Mouse (Mus musculus) neutrophil, adult 83 days (primary cell): ENCODE results near the gene Cln6. TPM values are rescaled to one million over a fixed set of nuclear protein-coding genes. Genes with fewer than 3 reads are reported as not detected.

Experiments used
- total RNA-seq, 2 experiments: library from RNA; stranded (reverse); gene quantifications; one replicate each; pipeline ENCODE4 v1.2.4; 2023

The Cln6 gene
- total RNA-seq = 10 to 100 TPM; 22.8 to 24.4 TPM

GRCm38 (mm10) chr9:62838506-62839171 lies at the start of gene Cln6:
Gene Cln6 (plus strand): TSS chr9:62838785.

GRCm38 (mm10) chr9:62811516-62812121 lies 27.0 kb upstream of the Cln6 start, which contains the start of gene Fem1b:
Gene Fem1b (minus strand): TSS chr9:62811934.

GRCm38 (mm10) chr9:62857719-62858261 lies 19.2 kb downstream of the Cln6 start, which contains the start of gene Calml4:
Gene Calml4 (plus strand): TSS chr9:62858080.

Other genes with a start within 250 kb of the Cln6 start
- gene Itga11, start 161.0 kb upstream of the Cln6 start, total RNA-seq = under 1 TPM; 0.11 to 0.35 TPM
- gene Fem1b, start 26.9 kb upstream of the Cln6 start, total RNA-seq = 10 to 100 TPM; 12.8 to 15.4 TPM
- 1 to 10 TPM in 1 of 2 experiments, not detected in 1; 1.2 TPM for gene Calml4, start 19.3 kb downstream of the Cln6 start, total RNA-seq
- gene Pias1, start 149.1 kb downstream of the Cln6 start, total RNA-seq = 10 to 100 TPM; 65.5 to 77.6 TPM